Mouse (Mus musculus): ENCODE data around the gene Gm7970.
"Not testable (repeated sequence)": the region's sequence is repeated elsewhere in the genome, so short reads cannot be mapped to it uniquely, and the experiment has no call there.

DNA sequence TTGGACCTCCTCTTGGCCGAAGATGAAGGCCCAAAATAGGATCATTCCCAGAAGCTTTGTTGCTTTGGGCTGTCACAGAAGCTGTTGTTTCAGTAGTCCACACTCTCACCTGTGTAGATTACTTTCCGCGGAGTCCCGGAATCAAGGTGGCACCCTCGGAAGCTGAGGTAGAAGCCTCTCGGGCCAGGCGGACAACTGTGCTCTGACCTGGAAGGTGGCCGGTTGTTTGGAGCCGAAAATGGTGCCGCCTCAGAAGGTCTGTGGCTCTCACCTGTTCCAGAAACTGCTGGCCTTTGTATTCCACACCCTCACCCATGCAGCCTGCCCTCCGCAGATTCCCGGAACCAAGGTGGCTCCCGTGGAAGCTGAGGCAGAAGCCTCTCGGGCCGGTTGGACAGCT lies 45.6 kb upstream of the Gm7970 start:
- TF ChIP-seq ZNF384 (IDR thresholded peaks at IDR 0.05; ENCODE audit: low read depth, low read length); MAFK (IDR thresholded peaks at IDR 0.05; ENCODE audit: insufficient read depth, low read depth, low read length); CHD2 (IDR thresholded peaks at IDR 0.05; ENCODE audit: low read depth, low read length); ZC3H11A (IDR thresholded peaks at IDR 0.05; ENCODE audit: borderline replicate concordance, low read depth, low read length); HCFC1 (IDR thresholded peaks at IDR 0.05; ENCODE audit: borderline replicate concordance, insufficient read depth, low read length): not testable (repeated sequence)

Measured in ES-E14 (cell line).